Comparison of ENCODE assay signal across 22 mouse cellular contexts in the genomic region with DNA sequence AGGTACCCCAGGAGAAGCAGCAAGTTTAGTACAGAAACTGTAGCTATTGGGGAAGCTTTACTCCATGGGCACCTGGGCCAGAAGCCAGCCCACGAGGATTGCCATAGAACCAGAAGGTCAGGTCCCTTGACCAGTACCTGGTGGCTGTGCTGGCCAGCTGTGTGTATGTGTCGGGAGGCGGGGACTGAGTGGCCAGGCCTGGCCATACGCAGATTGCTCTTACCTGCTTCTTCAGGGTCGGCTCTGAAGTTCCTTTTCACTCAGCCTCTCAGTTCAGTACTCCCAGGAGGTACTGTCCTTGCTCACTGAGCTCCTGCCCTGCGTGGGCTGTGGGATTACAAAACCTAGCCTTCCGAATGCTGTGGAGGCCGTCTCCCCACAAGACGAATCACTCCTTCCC.
"Had no signal": no experiment of that assay in that cellular context is flagged by ENCODE, and none has a peak within 500 bp of the region (broad histone marks: within the 10 kb centered on the region; RNA-seq: fewer than 3 reads in every experiment).

No protein-coding gene starts in this region.

- H3K27ac ChIP-seq: kidney, embryonic 15.5 days; left cerebral cortex, adult 2 months; limb, embryonic 13.5 days; liver, embryonic 14.5 days; macrophage; midbrain, embryonic 12.5 days; midbrain, embryonic 15.5 days; neural tube, embryonic 13.5 days; stomach, embryonic 15.5 days had no signal

- H3K27me3 ChIP-seq: kidney, embryonic 15.5 days; limb, embryonic 13.5 days; midbrain, embryonic 15.5 days; neural tube, embryonic 13.5 days; stomach, embryonic 15.5 days had no signal

- ATAC-seq: liver, postnatal 0 days; lung, postnatal 0 days; midbrain, embryonic 15.5 days had no signal

- H3K36me3 ChIP-seq: kidney, embryonic 15.5 days; limb, embryonic 13.5 days; midbrain, embryonic 12.5 days; midbrain, embryonic 15.5 days; neural tube, embryonic 13.5 days; stomach, embryonic 15.5 days had no signal

- H3K4me3 ChIP-seq: kidney, embryonic 15.5 days; left cerebral cortex, adult 2 months; limb, embryonic 13.5 days; midbrain, embryonic 12.5 days; midbrain, embryonic 15.5 days; myocyte; neural tube, embryonic 13.5 days; stomach, embryonic 15.5 days had no signal

- H3K9me3 ChIP-seq: kidney, embryonic 15.5 days; limb, embryonic 13.5 days; midbrain, embryonic 12.5 days; midbrain, embryonic 15.5 days; neural tube, embryonic 13.5 days; stomach, embryonic 15.5 days had no signal

- H3K4me2 ChIP-seq: kidney, embryonic 15.5 days; limb, embryonic 13.5 days; liver, embryonic 11.5 days; lung, embryonic 14.5 days; midbrain, embryonic 12.5 days; midbrain, embryonic 15.5 days; neural tube, embryonic 13.5 days; stomach, embryonic 15.5 days had no signal

- H3K9ac ChIP-seq: kidney, embryonic 15.5 days; limb, embryonic 13.5 days; liver, embryonic 14.5 days; liver, postnatal 0 days; lung, embryonic 14.5 days; midbrain, embryonic 12.5 days; midbrain, embryonic 15.5 days; neural tube, embryonic 13.5 days; stomach, embryonic 15.5 days had no signal

- DNase-seq: kidney, adult 8-10 months; kidney, postnatal 10 days; kidney, postnatal 36 days; layer of hippocampus, postnatal 36 days; liver, postnatal 0 days; lung, embryonic 14.5 days; retina, postnatal 1 day; right cerebral cortex, postnatal 25 days; spleen, adult 18-20 months; thymus, postnatal 25 days had no signal
